Mouse (Mus musculus): ENCODE results near the gene Nbea.

DNA sequence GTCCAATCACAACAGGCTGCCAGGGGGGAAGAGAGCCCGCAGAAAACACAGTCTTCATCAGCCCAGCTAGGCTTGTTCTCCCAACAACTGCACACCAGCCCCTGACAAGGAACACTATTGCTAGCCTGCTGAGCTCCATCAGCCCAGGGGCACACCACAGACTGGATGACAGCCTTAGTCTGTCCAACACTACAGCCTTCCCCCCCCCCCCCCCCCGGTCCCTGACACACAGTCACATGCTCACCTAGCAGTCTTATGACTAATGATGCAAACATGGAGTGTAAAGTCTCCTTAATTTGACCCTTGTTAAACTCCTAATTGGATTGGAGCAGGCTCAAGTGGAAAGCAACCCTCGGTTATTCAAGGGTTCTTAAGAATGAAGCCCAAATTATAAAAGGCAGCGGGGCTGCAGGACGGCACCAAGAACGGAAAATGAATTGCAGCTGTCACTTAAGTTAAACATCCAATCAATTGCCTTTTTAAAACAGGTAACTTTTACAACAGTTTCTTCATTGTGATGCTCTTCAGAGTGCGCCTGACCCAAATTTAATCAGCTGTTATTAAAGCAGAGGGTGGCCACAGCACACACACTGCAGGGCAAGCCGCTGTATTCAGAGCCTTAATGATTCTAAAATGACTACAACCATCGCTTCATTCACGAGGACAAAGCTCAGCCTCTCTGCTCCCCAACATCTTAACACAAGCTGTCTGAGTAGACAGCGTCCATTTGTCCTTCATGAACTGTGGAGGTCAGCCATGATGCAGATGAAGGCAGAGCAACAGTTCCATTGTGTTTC is 427.5 kb downstream of the Nbea start:
- TF ChIP-seq POLR2A (IDR thresholded peaks at IDR 0.05; ENCODE audit: low read depth, low read length) (no peak), CTCF (conservative IDR thresholded peaks at IDR 0.05; ENCODE audit: insufficient read depth, insufficient read length, low read depth, low read length) (no peak)
